Mouse (Mus musculus) layer of hippocampus, postnatal 10 days (tissue): ENCODE results near the gene Ptbp1. TPM values are rescaled to one million over a fixed set of nuclear protein-coding genes. Genes with fewer than 3 reads are reported as not detected.

Source experiments
- microRNA-seq, 2 experiments: library from miRNA; unstranded; fragments of <30 nt; microRNA quantifications; one replicate each; pipeline ENCODE4 v1.2.0; 2021
- total RNA-seq, 2 experiments: library from RNA; stranded (reverse); gene quantifications; 2 replicates each; pipeline ENCODE4 v1.2.3; 2021

Gene Ptbp1
- total RNA-seq, 2 experiments from 2014 or later = 63.8 to 66.5 TPM

Small RNA genes lying within 50 kb of the gene (microRNA-seq; reads per million reads assigned to microRNA genes)
- 0 to 0.39 reads per million in 2 experiments for gene Mir6910

Other genes starting within 250 kb of the Ptbp1 start
- gene C2cd4c, start 240.4 kb upstream of the Ptbp1 start, total RNA-seq = 10 to 100 TPM; 11.0 to 11.3 TPM
- 10 to 100 TPM; 48.0 to 48.3 TPM for gene Shc2, start 216.5 kb upstream of the Ptbp1 start, total RNA-seq
- gene Odf3l2, start 208.7 kb upstream of the Ptbp1 start, total RNA-seq = under 1 TPM; 0.39 to 0.62 TPM
- gene Madcam1, start 189.9 kb upstream of the Ptbp1 start, total RNA-seq = under 1 TPM in 1 of 2 experiments, not detected in 1; 0.32 TPM
- gene Tpgs1, start 185.1 kb upstream of the Ptbp1 start, total RNA-seq = 10 to 100 TPM; 68.5 to 80.9 TPM
- gene Cdc34, start 172.2 kb upstream of the Ptbp1 start, total RNA-seq = 10 to 100 TPM; 54.8 to 56.2 TPM
- gene Gzmm, start 165.4 kb upstream of the Ptbp1 start, total RNA-seq = 1 to 10 TPM; 1.6 to 1.8 TPM
- gene Bsg, start 149.9 kb upstream of the Ptbp1 start, total RNA-seq = 100 to 1,000 TPM; 692 to 694 TPM
- 10 to 100 TPM; 82.8 to 84.2 TPM for gene Hcn2, start 137.8 kb upstream of the Ptbp1 start, total RNA-seq
- gene Polrmt, start 107.8 kb upstream of the Ptbp1 start, total RNA-seq = 10 to 100 TPM; 36.1 to 44.7 TPM
- gene Fgf22, start 99.4 kb upstream of the Ptbp1 start, total RNA-seq = 1 to 10 TPM; 1.2 to 1.7 TPM
- 10 to 100 TPM; 90.8 to 97.7 TPM for gene Rnf126, start 87.5 kb upstream of the Ptbp1 start, total RNA-seq
- gene Fstl3, start 77.2 kb upstream of the Ptbp1 start, total RNA-seq = 1 to 10 TPM; 1.3 to 1.5 TPM
- gene Prss57, start 63.5 kb upstream of the Ptbp1 start, total RNA-seq = under 1 TPM; 0.21 to 0.31 TPM
- 100 to 1,000 TPM; 392 to 395 TPM for gene Palm, start 60.9 kb upstream of the Ptbp1 start, total RNA-seq
- under 1 TPM; 0.33 to 0.78 TPM for gene Misp, start 33.4 kb upstream of the Ptbp1 start, total RNA-seq
- 1 to 10 TPM; 3.6 to 3.7 TPM for gene Prtn3, start 20.0 kb downstream of the Ptbp1 start, total RNA-seq
- gene Plppr3, start 20.2 kb downstream of the Ptbp1 start, total RNA-seq = 100 to 1,000 TPM; 113 TPM
- gene Elane, start 31.8 kb downstream of the Ptbp1 start, total RNA-seq = not detected
- not detected for gene Cfd, start 36.4 kb downstream of the Ptbp1 start, total RNA-seq
- gene Med16, start 54.5 kb downstream of the Ptbp1 start, total RNA-seq = 10 to 100 TPM; 55.7 to 56.2 TPM
- not detected for gene Gm26602, start 56.4 kb downstream of the Ptbp1 start, total RNA-seq
- 1 to 10 TPM; 7.5 TPM for gene Kiss1r, start 62.5 kb downstream of the Ptbp1 start, total RNA-seq
- 100 to 1,000 TPM; 380 to 386 TPM for gene R3hdm4, start 66.8 kb downstream of the Ptbp1 start, total RNA-seq
- gene Arid3a, start 72.6 kb downstream of the Ptbp1 start, total RNA-seq = 1 to 10 TPM; 5.5 to 8.4 TPM
- gene Wdr18, start 105.7 kb downstream of the Ptbp1 start, total RNA-seq = 10 to 100 TPM; 41.8 to 46.5 TPM
- under 1 TPM; 0.13 to 0.27 TPM for gene Grin3b, start 116.3 kb downstream of the Ptbp1 start, total RNA-seq
- 100 to 1,000 TPM; 137 to 139 TPM for gene Tmem259, start 129.9 kb downstream of the Ptbp1 start, total RNA-seq
- 10 to 100 TPM in 1 of 2 experiments, 1 to 10 TPM in 1; 8.2 to 10.3 TPM for gene Cnn2, start 134.2 kb downstream of the Ptbp1 start, total RNA-seq
- gene Abca7, start 142.1 kb downstream of the Ptbp1 start, total RNA-seq = 10 to 100 TPM in 1 of 2 experiments, 1 to 10 TPM in 1; 9.3 to 10.3 TPM
- 1 to 10 TPM; 3.3 to 3.8 TPM for gene Arhgap45, start 162.2 kb downstream of the Ptbp1 start, total RNA-seq
- gene Polr2e, start 185.4 kb downstream of the Ptbp1 start, total RNA-seq = 10 to 100 TPM; 66.9 to 76.7 TPM
- gene Gpx4, start 192.7 kb downstream of the Ptbp1 start, total RNA-seq = 100 to 1,000 TPM; 408 to 448 TPM